Mouse (Mus musculus) urinary bladder, adult 18-20 months (tissue): ENCODE measurements around the gene Lrrc32.
A peak's percentile ranks its signal among the peaks of the same experiment; 100 is the strongest.

ENCODE experiments used
- DNase-seq, 2 experiments: peaks; one replicate each; pipeline ENCODE4 v3.0.0; 2022; ENCODE audit warnings: low spot score in 2 of 2, mixed read lengths in 2 of 2

The Lrrc32 gene

DNA sequence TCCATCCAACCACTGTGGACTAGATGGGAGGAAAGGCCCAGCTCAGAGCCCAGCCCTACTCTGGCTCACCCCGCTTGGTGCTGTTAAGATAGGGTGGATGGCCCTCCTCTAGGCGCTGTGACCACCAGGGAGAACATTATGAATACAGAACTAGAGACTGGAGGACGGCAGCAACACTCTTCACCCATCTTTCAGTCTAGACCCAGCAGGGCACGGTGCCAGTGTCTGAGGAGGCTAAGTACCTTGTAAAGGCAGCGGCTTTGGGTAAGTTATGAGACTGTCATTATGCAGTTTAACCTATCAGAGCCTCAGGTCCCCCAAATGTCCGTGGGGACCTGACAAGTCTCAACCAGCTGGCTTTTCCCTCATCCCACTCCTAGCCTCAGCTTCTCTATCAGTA, at the start of gene Lrrc32:
Gene Lrrc32 (plus strand): TSS at position 153 of the 400 bp plus-strand sequence.
- no peak for DNase-seq

DNA sequence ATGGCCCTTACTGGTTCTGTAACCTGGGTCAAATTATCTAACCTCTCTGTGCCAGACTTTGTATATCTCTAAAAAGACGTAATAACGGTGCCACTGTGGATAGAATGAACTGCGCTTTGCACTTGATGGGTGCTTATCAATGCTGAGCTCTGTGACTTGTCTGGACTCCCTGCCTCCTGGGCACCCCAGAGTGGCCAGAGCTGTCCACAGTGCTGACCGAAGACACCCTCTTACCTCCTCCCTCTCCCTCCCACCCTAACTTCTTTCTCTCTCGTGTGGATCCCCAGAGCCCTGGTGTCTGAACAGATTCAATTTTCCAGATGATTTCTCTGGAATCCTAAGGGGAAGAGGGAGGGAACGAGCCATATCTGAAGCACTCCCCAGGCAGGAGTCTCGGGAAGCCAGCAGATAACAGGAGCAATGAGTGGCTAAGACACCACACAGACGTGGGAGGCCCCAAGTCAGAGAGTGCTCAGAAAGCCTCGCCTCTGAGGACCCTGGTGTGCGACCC, 49.1 kb upstream of the Lrrc32 start, which contains the start of gene Gucy2d:
Gene Gucy2d (plus strand): TSS at position 461 of the 511 bp plus-strand sequence.
- DNase-seq, result no peak

DNA sequence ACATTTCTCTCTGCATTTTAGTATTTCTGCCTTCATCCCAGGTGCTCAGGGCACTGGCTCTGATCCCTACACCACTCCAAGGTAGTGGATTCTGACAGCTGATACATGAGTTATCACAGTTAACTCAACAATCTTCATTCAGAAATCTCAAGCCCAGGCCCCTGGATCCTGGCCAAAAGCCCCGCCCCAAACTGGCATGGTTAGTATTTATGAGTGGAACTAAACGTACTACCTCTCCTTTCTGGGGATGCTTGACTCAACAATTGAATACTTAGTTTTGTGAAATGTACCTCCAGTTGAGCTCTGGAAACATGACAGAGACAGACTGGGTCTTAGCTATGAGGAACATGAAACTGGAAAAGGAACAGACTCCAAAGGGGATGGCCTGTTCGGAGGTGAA, 42.2 kb upstream of the Lrrc32 start:
- DNase-seq, result no peak

- DNase-seq, result no peak
Observed at GRCm38 (mm10) chr7:98447585-98448308, 41.3 kb upstream of the Lrrc32 start.

- DNase-seq, result no peak
Observed at GRCm38 (mm10) chr7:98448309-98448630, 40.8 kb upstream of the Lrrc32 start.

- no peak for DNase-seq
Observed at GRCm38 (mm10) chr7:98449696-98450095, 39.4 kb upstream of the Lrrc32 start.

GRCm38 (mm10) chr7:98454397-98455120, 34.5 kb upstream of the Lrrc32 start:
- DNase-seq, result no peak

DNA sequence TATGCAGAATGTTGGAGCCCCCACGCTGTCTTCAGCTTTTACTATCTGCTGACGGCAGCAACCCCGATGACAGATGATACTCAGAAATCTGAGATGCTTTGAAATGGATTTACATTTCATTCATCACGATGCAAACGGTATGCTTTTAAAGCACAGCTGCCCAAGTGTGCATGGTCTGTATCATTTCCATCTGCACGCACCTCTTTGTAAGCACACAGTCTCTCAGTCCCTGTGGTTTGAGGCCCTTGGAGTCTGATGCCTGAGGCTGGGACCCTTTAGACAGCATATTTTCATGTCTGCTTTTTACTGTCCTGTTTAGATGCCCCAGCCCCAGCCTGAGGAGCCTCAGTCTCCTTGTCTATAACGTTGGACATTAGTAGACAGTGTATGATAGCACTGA, 28.8 kb upstream of the Lrrc32 start:
- DNase-seq, result no peak

- no peak for DNase-seq
Observed at GRCm38 (mm10) chr7:98469089-98469488, 20.0 kb upstream of the Lrrc32 start.

DNA sequence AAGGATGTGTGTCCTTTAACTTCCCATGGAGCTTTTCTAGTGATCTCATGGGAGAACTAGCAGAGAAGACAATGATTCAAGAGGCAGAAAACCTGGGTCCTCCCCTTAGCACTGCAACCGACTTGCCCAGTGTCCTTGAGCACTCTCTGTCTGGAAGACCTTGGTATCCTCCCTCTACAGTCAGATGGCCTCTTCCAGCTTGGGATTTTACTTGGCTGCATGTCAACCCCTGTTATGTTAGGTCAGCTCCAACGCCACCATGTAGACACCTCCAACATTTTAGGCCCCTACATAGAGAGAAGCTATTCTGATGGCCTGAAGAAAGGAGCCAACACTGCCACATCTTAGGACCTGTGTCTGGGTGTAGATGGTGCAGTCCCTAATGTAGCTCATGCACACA, 16.6 kb upstream of the Lrrc32 start:
- DNase-seq, result no peak

GRCm38 (mm10) chr7:98474558-98474957, 14.5 kb upstream of the Lrrc32 start:
- no peak for DNase-seq

DNA sequence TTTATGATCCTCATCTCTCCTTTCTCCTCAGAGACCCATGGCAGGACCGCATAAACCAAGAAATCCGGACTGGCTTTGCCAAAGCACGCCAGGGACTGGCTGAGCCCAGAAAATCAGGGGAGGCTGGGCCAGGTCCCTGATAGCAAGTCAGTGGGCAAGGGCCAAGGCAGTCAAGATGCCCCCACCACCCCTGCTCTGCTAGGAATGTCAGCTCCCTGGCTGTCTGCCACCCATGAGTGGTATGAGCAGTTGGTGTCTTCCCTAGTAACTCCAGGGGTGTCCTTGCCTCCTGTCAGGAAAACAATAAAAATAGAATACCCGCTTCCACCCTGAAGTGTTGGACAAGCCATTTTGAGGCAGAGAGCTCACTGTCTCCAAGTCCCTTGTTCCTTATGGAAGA, 11.9 kb upstream of the Lrrc32 start:
- no peak for DNase-seq

GRCm38 (mm10) chr7:98480481-98480880, 8.6 kb upstream of the Lrrc32 start:
- DNase-seq, result no peak

DNA sequence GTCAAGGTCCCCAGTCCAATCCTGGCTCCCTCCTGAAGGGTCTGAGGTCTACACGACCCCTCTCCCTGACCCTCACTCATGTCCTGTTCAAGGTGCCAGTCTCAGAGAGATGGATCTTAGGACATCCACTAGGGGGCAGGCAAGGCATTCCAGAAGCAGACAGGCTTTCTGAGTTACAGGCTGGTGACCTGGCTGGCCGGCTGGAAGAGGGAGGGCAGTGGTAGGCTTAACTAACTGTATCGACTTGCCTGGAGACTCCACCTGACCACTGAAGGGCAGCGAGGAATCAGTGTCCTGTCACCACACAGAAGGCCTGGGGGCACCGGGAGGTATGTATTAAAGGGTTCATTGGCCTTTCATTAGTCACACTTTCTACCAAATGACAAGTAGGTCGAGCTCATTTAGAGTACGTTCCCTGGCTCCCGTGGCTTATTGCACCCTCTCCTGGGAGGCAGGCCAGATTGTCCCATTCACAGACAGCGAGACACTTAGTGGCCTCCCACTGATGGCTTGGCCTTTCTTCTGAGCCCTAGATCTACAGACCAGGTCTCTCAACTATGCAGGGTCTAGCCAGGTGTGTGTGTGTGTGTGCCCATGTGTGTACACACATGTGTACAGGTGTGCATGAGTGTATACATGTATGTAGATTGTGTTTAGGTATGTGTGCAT, 7.9 kb upstream of the Lrrc32 start:
- DNase-seq, result peak; percentile 56 to 66

- DNase-seq, result no peak
Observed at GRCm38 (mm10) chr7:98481861-98482260, 7.2 kb upstream of the Lrrc32 start.

GRCm38 (mm10) chr7:98482551-98483267, 6.4 kb upstream of the Lrrc32 start:
- DNase-seq, result no peak

GRCm38 (mm10) chr7:98483268-98483607, 5.8 kb upstream of the Lrrc32 start:
- DNase-seq, result no peak

DNA sequence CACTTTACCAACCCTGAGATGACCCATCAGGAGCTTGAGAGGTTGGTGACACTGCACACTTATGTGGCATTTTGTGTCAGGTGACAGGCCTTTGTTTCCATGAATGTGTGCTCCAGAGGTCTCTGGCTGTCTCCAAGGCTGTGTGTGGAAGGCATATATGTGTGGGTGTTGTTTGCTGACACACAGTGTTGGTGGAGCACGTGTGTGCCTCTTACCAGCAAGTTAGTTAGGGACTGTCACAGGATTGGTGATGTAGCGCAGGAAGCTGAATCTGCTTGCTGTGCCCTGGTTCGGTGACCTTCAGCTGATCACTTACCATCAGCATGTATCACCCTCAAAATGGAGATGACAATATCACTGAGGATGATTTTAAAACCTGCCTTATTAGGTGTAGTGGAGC, 4.2 kb upstream of the Lrrc32 start:
- no peak for DNase-seq

DNA sequence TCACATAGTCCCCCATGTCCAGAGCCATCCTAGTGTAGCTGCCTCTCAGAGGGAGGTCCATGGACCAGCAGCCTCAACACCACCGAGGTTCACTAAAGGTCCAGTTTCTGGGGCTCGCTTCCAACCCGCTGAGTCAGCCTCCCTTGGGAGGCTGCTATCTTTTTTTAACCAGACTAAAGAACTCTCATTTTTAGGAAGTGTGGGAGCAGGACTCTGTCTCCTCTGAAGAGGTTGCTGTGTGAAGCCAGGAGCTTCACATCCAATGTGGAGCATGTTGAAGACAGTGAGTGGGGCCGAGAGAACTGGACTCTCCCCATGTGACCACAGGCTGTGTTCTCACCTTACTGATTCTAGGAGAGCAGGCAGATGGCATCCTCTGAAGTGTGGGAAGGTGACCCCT, 3.6 kb upstream of the Lrrc32 start:
- DNase-seq, result no peak

- DNase-seq, result no peak
Observed at GRCm38 (mm10) chr7:98486471-98486917, 2.6 kb upstream of the Lrrc32 start.

- no peak for DNase-seq
Observed at GRCm38 (mm10) chr7:98487202-98487980, 1.7 kb upstream of the Lrrc32 start.
